Mouse (Mus musculus): Measurements from ENCODE around the gene Camsap2. TPM values are rescaled to one million over a fixed set of nuclear protein-coding genes. Genes with fewer than 3 reads are reported as not detected.

Camsap2 gene
- polyA plus RNA-seq, 1 experiment from 2014 or later: 10.0 TPM

- H3K4me1 ChIP-seq: no peaks in the 10 kb centered on the region
- no peaks in the 10 kb centered on the region for H3K27me3 ChIP-seq
- H3K36me3 ChIP-seq: peaks cover 11% of the 10 kb centered on the region; the same call in 1 of the 2 replicates
- H3K4me3 ChIP-seq: no peak overlapping the region
- no peak overlapping the region for H3K27ac ChIP-seq
- no peaks in the 10 kb centered on the region for H3K9me3 ChIP-seq
- no peak for ATAC-seq (ENCODE audit: borderline replicate concordance, extremely low read depth, low FRiP score, low TSS enrichment)
- H3K4me2 ChIP-seq: no peak overlapping the region
- no peak overlapping the region for H3K9ac ChIP-seq
These were observed 51.9 kb downstream of the Camsap2 start for GRCm38 (mm10) chr1:136293961-136294360.

- no peaks in the 10 kb centered on the region for H3K9me3 ChIP-seq
- H3K9ac ChIP-seq: no peak overlapping the region
- peaks cover 17% of the 10 kb centered on the region for H3K36me3 ChIP-seq
- no peaks in the 10 kb centered on the region for H3K4me1 ChIP-seq
- H3K4me2 ChIP-seq: no peak overlapping the region
- no peak for ATAC-seq (ENCODE audit: borderline replicate concordance, extremely low read depth, low FRiP score, low TSS enrichment)
- H3K4me3 ChIP-seq: no peak overlapping the region
- 54% methylated on average over 1 of the region's 1 CpGs for WGBS
- no peak overlapping the region for H3K27ac ChIP-seq
- H3K27me3 ChIP-seq: no peaks in the 10 kb centered on the region
These were observed 56.1 kb downstream of the Camsap2 start for GRCm38 (mm10) chr1:136289803-136290202.

DNA sequence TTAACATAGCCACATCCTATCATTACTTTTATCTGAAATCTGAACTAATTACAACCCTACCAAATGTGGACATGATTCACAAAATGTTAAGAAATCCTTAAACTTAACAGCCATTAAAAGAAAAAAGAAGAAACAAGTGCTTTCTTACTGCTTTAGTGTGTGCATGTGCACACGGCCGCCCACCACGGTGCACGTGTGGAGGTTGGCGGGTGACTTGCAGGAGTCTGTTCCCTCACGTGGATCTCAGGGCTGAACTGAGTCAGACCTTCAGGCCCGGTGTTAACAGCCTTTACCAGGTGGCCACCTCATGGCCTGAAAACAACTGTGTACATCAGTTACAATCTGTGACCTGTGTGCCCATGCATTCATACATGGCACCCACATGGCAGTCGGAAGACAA, 68.5 kb downstream of the Camsap2 start:
- no peak overlapping the region for H3K9ac ChIP-seq
- ATAC-seq (ENCODE audit: borderline replicate concordance, extremely low read depth, low FRiP score, low TSS enrichment): no peak
- 89% methylated on average over 8 of the region's 8 CpGs for WGBS

GRCm38 (mm10) chr1:136268224-136268623, 77.7 kb downstream of the Camsap2 start:
- Histone ChIP-seq H3K9ac (no peak overlapping the region), H3K4me1 (peaks cover 12% of the 10 kb centered on the region), H3K36me3 (peaks cover 22% of the 10 kb centered on the region), H3K27me3 (peaks cover 2% of the 10 kb centered on the region; the same call in 1 of the 2 replicates), H3K4me2 (no peak overlapping the region), H3K4me3 (no peak overlapping the region), H3K9me3 (no peaks in the 10 kb centered on the region), H3K27ac (no peak overlapping the region)
- WGBS: 52% methylated on average over 7 of the region's 7 CpGs
- peak; percentile 64; the same call in 1 of the 2 replicates for ATAC-seq (ENCODE audit: borderline replicate concordance, extremely low read depth, low FRiP score, low TSS enrichment)

More for the DNA sequence above, 68.5 kb downstream of the Camsap2 start:
- H3K9me3 ChIP-seq: no peaks in the 10 kb centered on the region
- peaks cover 83% of the 10 kb centered on the region for H3K36me3 ChIP-seq
- H3K4me1 ChIP-seq: no peaks in the 10 kb centered on the region
- no peak overlapping the region for H3K4me2 ChIP-seq
- no peak overlapping the region for H3K27ac ChIP-seq
- no peaks in the 10 kb centered on the region for H3K27me3 ChIP-seq
- H3K4me3 ChIP-seq: no peak overlapping the region

DNA sequence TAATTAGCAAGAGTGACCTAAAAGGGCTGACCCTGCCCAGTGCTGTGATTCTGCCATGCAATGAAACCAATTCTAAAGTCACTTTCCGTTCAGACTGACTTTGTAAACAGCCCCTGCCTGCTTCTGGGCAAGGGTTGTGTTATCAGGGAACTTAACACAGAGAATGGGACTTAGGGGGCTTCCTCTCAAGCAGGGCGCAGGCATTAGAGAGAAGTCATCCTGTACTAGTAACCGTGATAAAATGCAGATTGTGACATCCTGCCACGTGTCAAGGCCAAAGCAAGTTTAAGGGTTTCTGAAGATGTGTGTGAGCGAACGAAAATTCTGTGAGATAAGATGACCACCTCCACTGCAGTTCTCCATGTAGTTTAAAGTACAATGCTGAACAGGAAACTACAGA, 79.8 kb downstream of the Camsap2 start:
- WGBS: 39% methylated on average over 6 of the region's 6 CpGs
- Histone ChIP-seq H3K9me3 (no peaks in the 10 kb centered on the region), H3K9ac (no peak overlapping the region), H3K36me3 (peaks cover 3% of the 10 kb centered on the region; the same call in 1 of the 2 replicates), H3K4me3 (no peak overlapping the region), H3K4me2 (no peak overlapping the region), H3K27me3 (peaks cover 19% of the 10 kb centered on the region), H3K4me1 (peaks cover 12% of the 10 kb centered on the region), H3K27ac (no peak overlapping the region)
- no peak for ATAC-seq (ENCODE audit: borderline replicate concordance, extremely low read depth, low FRiP score, low TSS enrichment)

- Histone ChIP-seq H3K27me3 (peaks cover 46% of the 10 kb centered on the region), H3K4me3 (no peak overlapping the region), H3K9ac (no peak overlapping the region), H3K4me1 (peaks cover 15% of the 10 kb centered on the region), H3K4me2 (no peak overlapping the region), H3K27ac (no peak overlapping the region), H3K9me3 (no peaks in the 10 kb centered on the region), H3K36me3 (no peaks in the 10 kb centered on the region)
- WGBS: 91% methylated on average over 5 of the region's 5 CpGs
- ATAC-seq (ENCODE audit: borderline replicate concordance, extremely low read depth, low FRiP score, low TSS enrichment): no peak
These were observed 82.5 kb downstream of the Camsap2 start for GRCm38 (mm10) chr1:136263355-136263754.

DNA sequence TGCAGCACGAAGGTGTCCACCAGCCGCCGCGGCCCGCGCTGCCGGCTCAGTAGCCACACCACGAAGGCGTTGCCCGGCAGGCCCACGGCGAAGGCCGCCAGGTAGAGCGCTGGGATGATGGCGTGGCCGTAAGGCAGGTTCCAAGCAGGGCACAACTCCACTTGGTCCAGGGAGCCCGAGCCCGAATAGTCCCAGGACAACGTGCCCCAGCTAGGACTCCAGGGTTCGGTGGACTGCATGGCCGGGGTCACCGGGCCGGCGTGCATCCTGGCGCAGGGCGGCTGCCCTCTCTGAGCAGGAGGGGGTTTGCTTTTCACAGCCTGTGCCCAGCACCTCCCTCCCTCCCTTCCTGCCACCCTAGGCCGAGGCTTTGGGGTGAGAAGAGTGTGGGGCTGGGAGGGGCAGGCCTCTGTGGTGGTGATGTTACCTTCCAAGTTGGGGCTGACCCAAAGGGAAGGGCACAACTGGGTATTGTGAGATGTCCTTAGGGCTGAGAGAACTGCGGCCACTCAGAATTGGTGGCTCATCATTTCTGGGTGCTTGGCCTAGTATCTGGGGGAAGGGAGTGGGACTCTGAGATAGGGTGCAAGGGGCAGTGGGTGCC, 85.2 kb downstream of the Camsap2 start, which contains the start of gene Gpr25:
Gene Gpr25, minus strand, starts transcription at position 239 of the 604 bp plus-strand sequence.
- Histone ChIP-seq H3K27me3 (peaks cover 66% of the 10 kb centered on the region), H3K27ac (no peak within 1 kb of the TSS), H3K4me3 (peak within 1 kb of the TSS; percentile 51), H3K36me3 (no peaks in the 10 kb centered on the region), H3K9me3 (no peaks in the 10 kb centered on the region), H3K4me1 (peaks cover 14% of the 10 kb centered on the region), H3K9ac (no peak within 1 kb of the TSS; the same call in 1 of the 2 replicates), H3K4me2 (peak within 1 kb of the TSS; percentile 94)
- ATAC-seq (ENCODE audit: borderline replicate concordance, extremely low read depth, low FRiP score, low TSS enrichment): peak; percentile 32; the same call in 1 of the 2 replicates
- 5% methylated on average over 26 of the region's 28 CpGs for WGBS

- Histone ChIP-seq H3K9ac (no peak overlapping the region; the same call in 1 of the 2 replicates), H3K4me2 (peak overlapping the region; percentile 94), H3K36me3 (no peaks in the 10 kb centered on the region), H3K4me1 (peaks cover 14% of the 10 kb centered on the region), H3K27ac (no peak overlapping the region), H3K27me3 (peaks cover 66% of the 10 kb centered on the region), H3K9me3 (no peaks in the 10 kb centered on the region), H3K4me3 (peak overlapping the region; percentile 51)
- under 1% methylated on average over 95 of the region's 95 CpGs for WGBS
- ATAC-seq (ENCODE audit: borderline replicate concordance, extremely low read depth, low FRiP score, low TSS enrichment): peak; percentile 73
These were observed 85.8 kb downstream of the Camsap2 start for GRCm38 (mm10) chr1:136259893-136260634.

DNA sequence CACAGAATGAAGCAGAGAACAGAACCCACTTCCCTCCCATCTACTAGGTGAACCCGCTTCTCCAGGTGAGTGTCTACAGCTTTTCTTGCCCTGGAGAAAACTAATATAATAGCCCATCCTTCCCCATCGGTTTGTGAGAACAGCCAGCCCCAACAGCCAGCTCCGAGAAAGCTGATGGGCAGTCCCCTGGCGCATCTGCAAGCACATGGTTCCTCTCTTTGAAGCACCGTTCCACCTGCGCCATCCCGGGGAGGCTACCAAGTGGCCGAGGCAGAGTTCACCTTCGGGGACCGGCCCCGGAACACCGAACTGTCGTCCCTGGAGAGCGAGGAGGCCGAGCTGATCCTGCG, 86.4 kb downstream of the Camsap2 start:
- H3K36me3 ChIP-seq: no peaks in the 10 kb centered on the region
- H3K4me3 ChIP-seq: peak overlapping the region; percentile 51
- WGBS: 3% methylated on average over 16 of the region's 16 CpGs
- H3K27me3 ChIP-seq: peaks cover 66% of the 10 kb centered on the region
- H3K9ac ChIP-seq: no peak overlapping the region
- H3K27ac ChIP-seq: no peak overlapping the region
- ATAC-seq (ENCODE audit: borderline replicate concordance, extremely low read depth, low FRiP score, low TSS enrichment): no peak
- no peaks in the 10 kb centered on the region for H3K9me3 ChIP-seq
- H3K4me2 ChIP-seq: peak overlapping the region; percentile 94
- peaks cover 14% of the 10 kb centered on the region for H3K4me1 ChIP-seq

DNA sequence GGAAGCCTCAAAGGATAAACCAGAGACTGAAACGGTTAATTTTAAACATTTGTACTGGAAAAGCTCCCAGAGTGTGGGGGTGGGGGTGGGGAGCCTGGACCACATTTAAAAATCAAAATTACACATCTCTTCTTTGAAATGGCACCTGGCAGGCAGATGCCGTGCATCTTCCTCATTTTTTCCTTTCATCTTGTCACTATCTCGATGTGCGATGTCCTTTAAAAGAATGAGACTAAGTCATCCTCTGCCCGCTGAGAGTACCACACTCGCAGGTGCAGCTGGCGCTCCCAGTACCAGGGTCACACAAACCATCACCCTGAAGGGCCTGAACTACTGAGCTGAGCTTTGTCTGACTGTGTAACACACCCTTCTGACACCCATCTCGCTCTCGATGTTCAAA, 87.4 kb downstream of the Camsap2 start:
- ATAC-seq (ENCODE audit: borderline replicate concordance, extremely low read depth, low FRiP score, low TSS enrichment): no peak
- Histone ChIP-seq H3K9me3 (no peaks in the 10 kb centered on the region), H3K9ac (no peak overlapping the region), H3K27ac (no peak overlapping the region), H3K27me3 (peaks cover 66% of the 10 kb centered on the region), H3K36me3 (no peaks in the 10 kb centered on the region), H3K4me2 (no peak overlapping the region), H3K4me3 (no peak overlapping the region), H3K4me1 (peaks cover 14% of the 10 kb centered on the region)
- 65% methylated on average over 9 of the region's 9 CpGs for WGBS

DNA sequence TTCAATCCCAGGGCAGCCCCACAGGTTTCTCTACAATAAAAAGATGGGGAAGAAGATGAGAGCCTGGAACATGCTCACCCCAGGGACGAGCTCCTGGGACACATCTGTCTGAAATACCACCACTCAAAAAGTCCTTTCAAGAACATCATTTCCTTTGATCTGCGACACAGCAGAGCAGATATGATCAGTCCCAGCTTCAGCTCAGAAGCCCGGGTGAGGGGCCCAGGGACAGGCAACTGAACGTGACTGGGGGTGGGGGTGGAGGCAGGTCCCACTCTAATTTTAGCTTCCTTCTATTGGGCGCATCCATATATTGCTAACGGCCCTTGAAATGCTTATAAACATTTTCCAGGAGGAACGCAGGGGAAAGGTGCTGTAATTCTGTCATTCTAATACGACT, 90.2 kb downstream of the Camsap2 start:
- H3K4me1 ChIP-seq: peaks cover 12% of the 10 kb centered on the region

DNA sequence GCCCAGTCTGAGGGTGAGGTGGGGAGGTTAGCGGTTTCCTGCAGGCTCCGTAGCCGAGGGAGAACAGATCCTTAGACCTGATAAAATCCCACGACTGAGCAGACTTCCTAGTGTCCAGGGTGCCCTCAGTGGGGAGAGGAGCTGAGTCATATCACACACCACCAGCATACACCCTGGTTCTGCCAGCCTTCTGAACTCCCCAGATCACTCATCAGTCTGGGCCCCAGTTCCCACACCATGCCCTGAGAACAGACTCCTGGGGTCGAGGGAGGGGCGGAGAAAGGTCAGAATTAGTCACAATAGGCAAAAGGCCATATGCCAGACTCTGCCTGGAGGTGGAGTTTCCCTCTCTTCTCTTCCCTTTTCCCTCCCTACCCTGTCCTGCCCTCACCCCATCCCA, 90.7 kb downstream of the Camsap2 start:
- Histone ChIP-seq H3K9ac (no peak overlapping the region), H3K4me3 (no peak overlapping the region), H3K9me3 (no peaks in the 10 kb centered on the region), H3K36me3 (no peaks in the 10 kb centered on the region), H3K27me3 (peaks cover 38% of the 10 kb centered on the region), H3K4me2 (no peak overlapping the region), H3K27ac (no peak overlapping the region), H3K4me1 (peaks cover 8% of the 10 kb centered on the region)
- WGBS: 30% methylated on average over 6 of the region's 6 CpGs
- no peak for ATAC-seq (ENCODE audit: borderline replicate concordance, extremely low read depth, low FRiP score, low TSS enrichment)

More for the DNA sequence above, 90.2 kb downstream of the Camsap2 start:
- 43% methylated on average over 8 of the region's 8 CpGs for WGBS
- Histone ChIP-seq H3K9me3 (no peaks in the 10 kb centered on the region), H3K27ac (no peak overlapping the region), H3K36me3 (no peaks in the 10 kb centered on the region), H3K4me3 (no peak overlapping the region), H3K4me2 (no peak overlapping the region), H3K27me3 (peaks cover 43% of the 10 kb centered on the region), H3K9ac (no peak overlapping the region)
- ATAC-seq (ENCODE audit: borderline replicate concordance, extremely low read depth, low FRiP score, low TSS enrichment): no peak

Data from lung, embryonic 15.5 days (tissue).